Mouse (Mus musculus): ENCODE data around the gene Sytl4. TPM values are rescaled to one million over a fixed set of nuclear protein-coding genes. Genes with fewer than 3 reads are reported as not detected.

Gene Sytl4
- polyA plus RNA-seq, 1 experiment from 2014 or later = 3.9 TPM

- H3K27ac ChIP-seq = no peak overlapping the region
- H3K36me3 ChIP-seq = no peaks in the 10 kb centered on the region
- ATAC-seq (ENCODE audit: low FRiP score, low read depth) = no peak
- H3K4me2 ChIP-seq (replicated peaks) = no peak overlapping the region
- no peak overlapping the region for H3K4me3 ChIP-seq
- peaks cover 6% of the 10 kb centered on the region; the same call in 1 of the 2 replicates for H3K27me3 ChIP-seq
- H3K9me3 ChIP-seq = no peaks in the 10 kb centered on the region
- no peaks in the 10 kb centered on the region for H3K4me1 ChIP-seq
- 82% methylated on average over 4 of the region's 4 CpGs for WGBS
- no peak overlapping the region for H3K9ac ChIP-seq
Observed at GRCm38 (mm10) chrX:133921187-133921586, 60.4 kb downstream of the Sytl4 start.

- Histone ChIP-seq H3K27ac (no peak overlapping the region; the same call in 1 of the 2 replicates), H3K4me3 (no peak overlapping the region), H3K9ac (no peak overlapping the region), H3K4me1 (0 out of 2 replicates have a peak, but pooled peaks cover 4% of the 10 kb centered on the region), H3K4me2 (replicated peaks) (no peak overlapping the region), H3K9me3 (no peaks in the 10 kb centered on the region), H3K36me3 (no peaks in the 10 kb centered on the region), H3K27me3 (peaks cover 13% of the 10 kb centered on the region; the same call in 1 of the 2 replicates)
- peak; percentile 46; the same call in 1 of the 2 replicates for ATAC-seq (ENCODE audit: low FRiP score, low read depth)
- 23% methylated on average over 7 of the region's 7 CpGs for WGBS
Observed at GRCm38 (mm10) chrX:133914219-133914618, 67.4 kb downstream of the Sytl4 start.

- no peak overlapping the region for H3K27ac ChIP-seq
Observed at GRCm38 (mm10) chrX:133913006-133913405, 68.6 kb downstream of the Sytl4 start.

GRCm38 (mm10) chrX:133911397-133912103, 70.1 kb downstream of the Sytl4 start:
- no peaks in the 10 kb centered on the region for H3K36me3 ChIP-seq
- H3K27me3 ChIP-seq = peaks cover 13% of the 10 kb centered on the region; the same call in 1 of the 2 replicates
- 47% methylated on average over 10 of the region's 10 CpGs for WGBS
- H3K9ac ChIP-seq = no peak overlapping the region
- peak; percentile 65 for ATAC-seq (ENCODE audit: low FRiP score, low read depth)
- H3K4me2 ChIP-seq (replicated peaks) = no peak overlapping the region
- 0 out of 2 replicates have a peak, but pooled peaks cover 4% of the 10 kb centered on the region for H3K4me1 ChIP-seq
- H3K4me3 ChIP-seq = no peak overlapping the region
- H3K9me3 ChIP-seq = no peaks in the 10 kb centered on the region
- peak overlapping the region; percentile 44; the same call in 1 of the 2 replicates for H3K27ac ChIP-seq

More at GRCm38 (mm10) chrX:133913006-133913405, 68.6 kb downstream of the Sytl4 start:
- Histone ChIP-seq H3K9ac (no peak overlapping the region), H3K4me2 (replicated peaks) (no peak overlapping the region), H3K36me3 (no peaks in the 10 kb centered on the region), H3K27me3 (peaks cover 13% of the 10 kb centered on the region; the same call in 1 of the 2 replicates), H3K9me3 (no peaks in the 10 kb centered on the region), H3K4me1 (0 out of 2 replicates have a peak, but pooled peaks cover 4% of the 10 kb centered on the region), H3K4me3 (no peak overlapping the region)
- ATAC-seq (ENCODE audit: low FRiP score, low read depth) = no peak
- 78% methylated on average over 3 of the region's 3 CpGs for WGBS

- H3K4me2 ChIP-seq (replicated peaks) = 0 out of 2 replicates have a peak within 1 kb of the TSS, but pooled peaks have one; percentile 0
- no peak within 1 kb of the TSS for H3K4me3 ChIP-seq
- 22% methylated on average over 3 of the region's 3 CpGs for WGBS
- no peaks in the 10 kb centered on the region for H3K9me3 ChIP-seq
- ATAC-seq (ENCODE audit: low FRiP score, low read depth) = no peak
- H3K4me1 ChIP-seq = no peaks in the 10 kb centered on the region
- no peak within 1 kb of the TSS for H3K27ac ChIP-seq
- no peak within 1 kb of the TSS for H3K9ac ChIP-seq
- peaks cover 1% of the 10 kb centered on the region; the same call in 1 of the 2 replicates for H3K27me3 ChIP-seq
- no peaks in the 10 kb centered on the region for H3K36me3 ChIP-seq
Observed at GRCm38 (mm10) chrX:133908261-133908660, 73.4 kb downstream of the Sytl4 start, which contains the start of gene Srpx2. Gene Srpx2, plus strand, starts transcription at chrX:133908426.

- no peaks in the 10 kb centered on the region for H3K9me3 ChIP-seq
- no peaks in the 10 kb centered on the region for H3K4me1 ChIP-seq
- peaks cover 17% of the 10 kb centered on the region for H3K36me3 ChIP-seq
- no peaks in the 10 kb centered on the region for H3K27me3 ChIP-seq
- peak within 1 kb of the TSS; percentile 79 for H3K9ac ChIP-seq
- H3K27ac ChIP-seq = peak within 1 kb of the TSS; percentile 61
- H3K4me2 ChIP-seq (replicated peaks) = peak within 1 kb of the TSS; percentile 64
- WGBS = 23% methylated on average over 33 of the region's 33 CpGs
- ATAC-seq (ENCODE audit: low FRiP score, low read depth) = peak; percentile 95
- peak within 1 kb of the TSS; percentile 57 for H3K4me3 ChIP-seq
Observed at GRCm38 (mm10) chrX:133898014-133898542, 83.5 kb downstream of the Sytl4 start, which contains the start of gene Tspan6. Gene Tspan6, minus strand, starts transcription at chrX:133898429.

- Histone ChIP-seq H3K9ac (no peak overlapping the region), H3K4me3 (no peak overlapping the region), H3K36me3 (peaks cover 10% of the 10 kb centered on the region), H3K27me3 (no peaks in the 10 kb centered on the region), H3K9me3 (no peaks in the 10 kb centered on the region), H3K27ac (no peak overlapping the region), H3K4me2 (replicated peaks) (no peak overlapping the region), H3K4me1 (no peaks in the 10 kb centered on the region)
- ATAC-seq (ENCODE audit: low FRiP score, low read depth) = no peak
- WGBS = 89% methylated on average over 5 of the region's 5 CpGs
Observed at GRCm38 (mm10) chrX:133888111-133888510, 93.5 kb downstream of the Sytl4 start.

- 97% methylated on average over 3 of the region's 3 CpGs for WGBS
- ATAC-seq (ENCODE audit: low FRiP score, low read depth) = no peak
- Histone ChIP-seq H3K4me1 (no peaks in the 10 kb centered on the region), H3K27ac (no peak overlapping the region), H3K4me2 (replicated peaks) (no peak overlapping the region), H3K9me3 (no peaks in the 10 kb centered on the region), H3K4me3 (no peak overlapping the region), H3K9ac (no peak overlapping the region), H3K36me3 (peaks cover 10% of the 10 kb centered on the region), H3K27me3 (no peaks in the 10 kb centered on the region)
Observed at GRCm38 (mm10) chrX:133887308-133887707, 94.3 kb downstream of the Sytl4 start.

Other genes starting within 250 kb of the Sytl4 start
- 41.5 and 42.7 TPM in 2 replicates for gene Tnmd, start 130.8 kb downstream of the Sytl4 start, polyA plus RNA-seq (2015; fragmentation: Nextera tagmentation; extraction: Ambion mirVana)
- 200 TPM in 2 replicates for gene Tspan6, start 83.4 kb downstream of the Sytl4 start, polyA plus RNA-seq (2015; fragmentation: Nextera tagmentation; extraction: Ambion mirVana)
- 3.1 and 3.9 TPM in 2 replicates for gene Srpx2, start 73.4 kb downstream of the Sytl4 start, polyA plus RNA-seq (2015; fragmentation: Nextera tagmentation; extraction: Ambion mirVana)
- gene Cstf2, start 77.4 kb upstream of the Sytl4 start, polyA plus RNA-seq (2015; fragmentation: Nextera tagmentation; extraction: Ambion mirVana) = 40.4 and 44.6 TPM in 2 replicates
- 0.23 and 0.33 TPM in 2 replicates for gene Xkrx, start 180.3 kb upstream of the Sytl4 start, polyA plus RNA-seq (2015; fragmentation: Nextera tagmentation; extraction: Ambion mirVana)
- not detected in 2 replicates for gene Arl13a, start 205.7 kb upstream of the Sytl4 start, polyA plus RNA-seq (2015; fragmentation: Nextera tagmentation; extraction: Ambion mirVana)
- 0.13 TPM in 1 of 2 replicates, not detected in the other for gene Nox1, start 240.1 kb upstream of the Sytl4 start, polyA plus RNA-seq (2015; fragmentation: Nextera tagmentation; extraction: Ambion mirVana)

All from limb, embryonic 13.5 days (tissue).